Mouse (Mus musculus) thymus, adult 2 months (tissue): ENCODE results near the gene Prdm16.

Experiments
- CTCF ChIP-seq: fragments of 200-500 bp; IDR thresholded peaks from 2 replicates; pipeline ENCODE4 v1.5.1; 2012; ENCODE audit warnings: mild to moderate bottlenecking, control low read depth, low read length, moderate library complexity, borderline replicate concordance; ENCODE audit not compliant: control insufficient read depth, poor library complexity, insufficient read depth; ENCODE audit errors: extremely low read depth
- POLR2A ChIP-seq: fragments of 200-500 bp; IDR thresholded peaks from 2 replicates; pipeline ENCODE4 v1.6.1; 2012; ENCODE audit warnings: mild to moderate bottlenecking, low read length, control low read depth, moderate library complexity; ENCODE audit not compliant: control insufficient read depth, poor library complexity, insufficient read depth; ENCODE audit errors: extremely low read depth

DNA sequence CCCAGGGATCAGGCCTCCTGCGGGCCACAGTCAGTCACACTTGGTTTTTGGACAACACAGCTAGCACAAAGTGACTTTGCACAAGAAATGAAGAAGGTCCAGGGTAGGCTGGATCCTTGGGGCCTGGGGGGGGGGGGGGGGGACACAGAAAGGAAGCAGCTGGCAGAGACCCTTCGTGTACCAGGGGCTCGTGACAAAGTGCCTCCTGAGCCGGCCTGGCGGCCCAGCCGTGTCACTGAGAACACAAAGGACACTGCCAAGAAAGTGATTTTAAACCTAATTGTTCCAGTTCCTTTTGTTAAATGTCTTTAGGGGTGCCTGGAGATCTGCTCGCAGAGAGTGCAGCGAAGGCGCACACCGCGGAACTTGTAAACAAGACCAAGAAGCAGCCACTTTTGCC lies 87.2 kb downstream of the Prdm16 start:
- TF ChIP-seq CTCF: no peak
- no peak for TF ChIP-seq POLR2A
